Mouse (Mus musculus) spleen, adult 2 months (tissue): ENCODE results near the gene Tex11.

Experiments
- CTCF ChIP-seq: fragments of 200-500 bp; IDR thresholded peaks from 2 replicates; pipeline ENCODE4 v1.5.1; 2011; ENCODE audit warnings: mild to moderate bottlenecking, inconsistent platforms; ENCODE audit not compliant: insufficient read depth, insufficient read length, insufficient replicate concordance; ENCODE audit errors: extremely low read depth
- POLR2A ChIP-seq: fragments of 200-500 bp; IDR thresholded peaks from 2 replicates; pipeline ENCODE4 v1.6.1; 2011; ENCODE audit warnings: low read depth, low read length, inconsistent platforms

DNA sequence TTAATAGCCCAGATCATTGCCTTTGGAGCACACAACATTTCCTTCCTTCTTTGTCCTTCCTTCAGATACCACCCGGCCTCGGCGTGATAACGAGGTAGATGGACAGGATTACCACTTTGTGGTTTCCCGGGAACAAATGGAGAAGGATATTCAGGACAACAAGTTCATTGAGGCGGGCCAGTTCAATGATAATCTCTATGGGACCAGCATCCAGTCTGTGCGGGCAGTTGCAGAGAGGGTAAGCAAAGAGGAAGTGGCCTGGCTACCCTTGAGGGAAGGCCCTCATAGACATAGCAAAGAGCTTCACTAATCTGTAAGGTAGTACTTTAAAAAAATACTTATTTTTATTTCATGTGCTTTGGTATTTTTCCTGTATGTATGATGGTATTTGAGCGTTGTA is 245.3 kb downstream of the Tex11 start:
- no peak for TF ChIP-seq CTCF
- TF ChIP-seq POLR2A = no peak
